Mouse (Mus musculus): ENCODE results near the gene Atxn1. TPM values are rescaled to one million over a fixed set of nuclear protein-coding genes. Genes with fewer than 3 reads are reported as not detected.

The Atxn1 gene
- polyA plus RNA-seq, 1 experiment from 2014 or later = 7.4 TPM

DNA sequence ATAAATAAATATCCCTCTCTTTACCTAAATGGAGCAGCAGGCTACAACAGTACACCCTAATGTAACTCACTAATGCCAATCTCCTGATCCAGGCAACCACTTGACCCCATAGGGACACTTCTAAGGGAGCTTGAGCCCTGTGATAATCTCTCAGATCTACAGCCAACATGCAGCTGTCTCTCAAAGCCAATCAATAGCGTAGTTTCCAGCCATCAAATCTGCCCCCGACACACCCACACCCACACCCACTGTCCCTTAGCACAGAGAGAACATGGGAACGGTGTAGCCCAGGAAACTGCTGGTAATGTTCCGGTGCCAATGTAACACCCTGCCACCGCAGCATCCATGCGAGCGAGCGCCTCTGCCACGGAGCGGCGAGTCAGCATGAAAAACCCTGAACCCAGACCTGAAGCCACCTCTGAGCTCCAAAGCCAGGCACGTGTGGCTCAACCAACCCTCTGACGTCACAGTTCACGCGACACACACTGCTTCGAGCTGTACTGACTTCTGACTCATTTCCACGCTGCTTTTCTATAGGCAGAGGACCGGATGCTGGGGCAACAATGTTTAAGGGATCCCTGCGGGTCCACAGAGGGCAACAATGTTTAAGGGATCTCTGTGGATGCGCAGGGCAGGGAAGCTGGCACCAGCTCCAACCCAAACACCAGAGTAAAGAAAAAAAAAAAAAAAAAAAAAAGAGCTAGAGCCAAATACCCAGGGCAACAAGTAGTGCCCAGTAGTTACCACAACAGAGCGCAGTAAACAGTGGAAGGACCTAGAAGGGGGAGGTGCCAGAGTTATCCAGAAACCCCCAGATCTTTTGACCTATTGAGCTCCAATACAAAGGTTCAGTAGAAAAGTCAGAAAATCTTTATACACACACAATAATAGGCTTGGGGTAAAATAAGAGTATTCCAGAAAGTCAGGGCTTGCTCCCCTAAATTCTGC is 47.5 kb downstream of the Atxn1 start:
- ATAC-seq (ENCODE audit: insufficient number of reproducible peaks, insufficient read depth, low FRiP score, low read depth) = no peak; the same call in 1 of the 2 replicates
- H3K4me1 ChIP-seq (ENCODE audit: control insufficient read depth in 2 of 2, insufficient read depth in 2 of 2, low read length in 2 of 2) = peaks cover 2 to 4% of the 10 kb centered on the region in 2 experiments; a peak in 1 of 4 replicates
- no peak overlapping the region for H3K4me3 ChIP-seq (ENCODE audit: control insufficient read depth in 1 of 2, insufficient read depth in 1 of 2, low read depth in 1 of 2, low read length in 2 of 2)
- WGBS = 87% methylated on average over 21 of the region's 21 CpGs
- H3K9ac ChIP-seq (ENCODE audit: low read length) = no peak overlapping the region
- H3K4me2 ChIP-seq (ENCODE audit: low read length) = no peak overlapping the region
- no peaks in the 10 kb centered on the region for H3K9me3 ChIP-seq (ENCODE audit: control insufficient read depth, low read length)
- H3K27ac ChIP-seq (replicated peaks in 1 of 2; ENCODE audit: control insufficient read depth in 1 of 2, insufficient read depth in 1 of 2, low read depth in 2 of 2, low read length in 2 of 2) = no peak overlapping the region
- H3K27me3 ChIP-seq (ENCODE audit: control insufficient read depth, insufficient read depth, low read length) = no peaks in the 10 kb centered on the region
- no peaks in the 10 kb centered on the region for H3K36me3 ChIP-seq (ENCODE audit: control insufficient read depth, insufficient read depth, low read length)

DNA sequence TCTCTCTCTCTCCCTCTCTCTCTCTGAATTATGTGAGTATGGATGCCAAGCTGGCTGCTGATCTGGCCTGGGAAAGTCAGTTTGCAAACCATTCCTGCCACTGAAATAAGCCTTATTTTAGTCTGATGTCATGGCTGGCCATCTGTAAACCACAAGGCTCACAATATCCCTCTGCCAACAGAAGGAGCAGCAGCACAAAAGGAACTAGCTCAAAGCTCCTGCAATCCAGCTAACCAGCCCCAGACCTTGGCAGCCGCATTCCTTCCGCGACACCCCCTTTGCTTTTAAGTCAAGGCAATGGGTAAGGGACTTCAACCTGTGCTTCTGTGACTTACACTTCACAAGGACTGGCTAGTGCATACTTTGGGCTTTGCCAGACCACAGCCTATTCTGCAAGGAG is 48.9 kb downstream of the Atxn1 start:
- ATAC-seq (ENCODE audit: insufficient number of reproducible peaks, insufficient read depth, low FRiP score, low read depth) = no peak
- Histone ChIP-seq H3K36me3 (ENCODE audit: control insufficient read depth, insufficient read depth, low read length) (no peaks in the 10 kb centered on the region), H3K4me2 (ENCODE audit: low read length) (no peak overlapping the region), H3K4me3 (ENCODE audit: control insufficient read depth in 1 of 2, insufficient read depth in 1 of 2, low read depth in 1 of 2, low read length in 2 of 2) (no peak overlapping the region), H3K27me3 (ENCODE audit: control insufficient read depth, insufficient read depth, low read length) (no peaks in the 10 kb centered on the region), H3K4me1 (ENCODE audit: control insufficient read depth in 2 of 2, insufficient read depth in 2 of 2, low read length in 2 of 2) (peaks cover 2 to 4% of the 10 kb centered on the region in 2 experiments; a peak in 1 of 4 replicates), H3K9ac (ENCODE audit: low read length) (no peak overlapping the region), H3K27ac (replicated peaks in 1 of 2; ENCODE audit: control insufficient read depth in 1 of 2, insufficient read depth in 1 of 2, low read depth in 2 of 2, low read length in 2 of 2) (no peak overlapping the region), H3K9me3 (ENCODE audit: control insufficient read depth, low read length) (no peaks in the 10 kb centered on the region)
- 93% methylated on average over 3 of the region's 3 CpGs for WGBS

DNA sequence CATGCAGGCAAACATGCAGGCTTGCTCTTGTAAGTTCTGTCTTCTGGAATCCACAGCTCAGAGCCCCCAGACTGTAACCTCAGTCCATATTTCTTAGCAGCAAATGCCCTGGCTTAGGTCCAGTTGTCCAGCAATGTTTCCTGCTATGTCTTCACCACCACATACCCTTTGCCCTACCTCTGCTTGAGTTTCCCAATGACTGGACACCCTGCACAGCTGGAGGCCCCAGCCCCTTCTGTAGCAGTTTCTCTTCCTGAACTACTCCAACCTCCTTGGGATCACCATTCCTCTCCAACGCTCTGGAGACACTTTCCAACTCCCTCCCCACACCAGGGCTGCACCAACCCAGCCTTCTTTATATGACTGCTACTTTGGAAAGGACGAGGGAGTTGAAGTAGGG is 49.8 kb downstream of the Atxn1 start:
- 76% methylated on average over 2 of the region's 2 CpGs for WGBS
- no peaks in the 10 kb centered on the region for H3K36me3 ChIP-seq (ENCODE audit: control insufficient read depth, insufficient read depth, low read length)
- H3K4me2 ChIP-seq (ENCODE audit: low read length) = no peak overlapping the region
- H3K27ac ChIP-seq (replicated peaks in 1 of 2; ENCODE audit: control insufficient read depth in 1 of 2, insufficient read depth in 1 of 2, low read depth in 2 of 2, low read length in 2 of 2) = no peak overlapping the region
- H3K9ac ChIP-seq (ENCODE audit: low read length) = no peak overlapping the region
- no peak overlapping the region for H3K4me3 ChIP-seq (ENCODE audit: control insufficient read depth in 1 of 2, insufficient read depth in 1 of 2, low read depth in 1 of 2, low read length in 2 of 2)
- peaks cover 2% of the 10 kb centered on the region in 2 experiments; a peak in 1 of 4 replicates for H3K4me1 ChIP-seq (ENCODE audit: control insufficient read depth in 2 of 2, insufficient read depth in 2 of 2, low read length in 2 of 2)
- no peaks in the 10 kb centered on the region for H3K9me3 ChIP-seq (ENCODE audit: control insufficient read depth, low read length)
- no peaks in the 10 kb centered on the region for H3K27me3 ChIP-seq (ENCODE audit: control insufficient read depth, insufficient read depth, low read length)
- ATAC-seq (ENCODE audit: insufficient number of reproducible peaks, insufficient read depth, low FRiP score, low read depth) = no peak

DNA sequence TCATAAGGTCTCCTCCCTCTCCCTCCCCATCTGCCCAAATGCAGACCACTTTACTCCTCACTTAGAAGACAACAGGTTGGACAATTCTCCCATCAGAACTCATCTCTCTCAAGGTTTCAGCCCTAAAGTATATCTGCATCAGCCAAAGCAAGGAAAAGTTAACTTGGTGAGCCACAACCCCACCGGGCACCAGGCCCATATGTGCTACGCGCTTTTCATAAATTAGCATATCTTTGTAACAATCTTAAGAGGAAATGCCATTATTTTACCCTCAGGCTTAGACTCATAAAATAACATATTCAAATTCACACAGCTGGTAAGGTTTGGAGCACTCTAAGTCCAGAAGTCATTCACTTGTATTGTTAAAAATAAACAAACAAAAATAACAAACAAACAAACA is 50.7 kb downstream of the Atxn1 start:
- no peaks in the 10 kb centered on the region for H3K36me3 ChIP-seq (ENCODE audit: control insufficient read depth, insufficient read depth, low read length)
- no peak overlapping the region for H3K9ac ChIP-seq (ENCODE audit: low read length)
- no peak overlapping the region for H3K4me2 ChIP-seq (ENCODE audit: low read length)
- no peaks in the 10 kb centered on the region for H3K9me3 ChIP-seq (ENCODE audit: control insufficient read depth, low read length)
- H3K27me3 ChIP-seq (ENCODE audit: control insufficient read depth, insufficient read depth, low read length) = no peaks in the 10 kb centered on the region
- no peak overlapping the region for H3K4me3 ChIP-seq (ENCODE audit: control insufficient read depth in 1 of 2, insufficient read depth in 1 of 2, low read depth in 1 of 2, low read length in 2 of 2)
- H3K4me1 ChIP-seq (ENCODE audit: control insufficient read depth in 2 of 2, insufficient read depth in 2 of 2, low read length in 2 of 2) = peaks cover 0 to 2% of the 10 kb centered on the region in 2 experiments; a peak in 1 of 4 replicates
- no peak overlapping the region for H3K27ac ChIP-seq (replicated peaks in 1 of 2; ENCODE audit: control insufficient read depth in 1 of 2, insufficient read depth in 1 of 2, low read depth in 2 of 2, low read length in 2 of 2)
- 95% methylated on average over 3 of the region's 3 CpGs for WGBS
- ATAC-seq (ENCODE audit: insufficient number of reproducible peaks, insufficient read depth, low FRiP score, low read depth) = no peak

DNA sequence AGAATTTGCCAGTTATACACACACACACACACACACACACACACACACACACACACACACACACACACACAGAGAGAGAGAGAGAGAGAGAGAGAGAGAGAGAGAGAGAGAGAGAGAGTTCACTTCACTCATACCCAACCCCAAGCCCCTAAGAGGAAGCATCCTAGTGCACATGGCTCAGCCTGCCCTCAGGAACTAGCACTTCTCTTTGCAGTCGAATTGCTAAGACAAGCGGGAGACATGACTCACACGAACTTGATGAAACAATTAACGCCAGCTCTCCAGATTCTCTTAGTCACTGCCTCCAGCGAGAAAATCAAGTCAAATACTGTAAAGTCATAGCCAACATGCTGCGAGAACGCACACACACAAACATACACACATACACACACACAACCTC is 53.0 kb downstream of the Atxn1 start:
- Histone ChIP-seq H3K4me3 (ENCODE audit: control insufficient read depth in 1 of 2, insufficient read depth in 1 of 2, low read depth in 1 of 2, low read length in 2 of 2) (no peak overlapping the region), H3K27me3 (ENCODE audit: control insufficient read depth, insufficient read depth, low read length) (no peaks in the 10 kb centered on the region), H3K9me3 (ENCODE audit: control insufficient read depth, low read length) (no peaks in the 10 kb centered on the region), H3K4me1 (ENCODE audit: control insufficient read depth in 2 of 2, insufficient read depth in 2 of 2, low read length in 2 of 2) (peaks cover 9 to 12% of the 10 kb centered on the region in 2 experiments), H3K36me3 (ENCODE audit: control insufficient read depth, insufficient read depth, low read length) (no peaks in the 10 kb centered on the region), H3K4me2 (ENCODE audit: low read length) (no peak overlapping the region), H3K9ac (ENCODE audit: low read length) (no peak overlapping the region), H3K27ac (replicated peaks in 1 of 2; ENCODE audit: control insufficient read depth in 1 of 2, insufficient read depth in 1 of 2, low read depth in 2 of 2, low read length in 2 of 2) (no peak overlapping the region)
- WGBS = 66% methylated on average over 7 of the region's 7 CpGs
- ATAC-seq (ENCODE audit: insufficient number of reproducible peaks, insufficient read depth, low FRiP score, low read depth) = no peak

DNA sequence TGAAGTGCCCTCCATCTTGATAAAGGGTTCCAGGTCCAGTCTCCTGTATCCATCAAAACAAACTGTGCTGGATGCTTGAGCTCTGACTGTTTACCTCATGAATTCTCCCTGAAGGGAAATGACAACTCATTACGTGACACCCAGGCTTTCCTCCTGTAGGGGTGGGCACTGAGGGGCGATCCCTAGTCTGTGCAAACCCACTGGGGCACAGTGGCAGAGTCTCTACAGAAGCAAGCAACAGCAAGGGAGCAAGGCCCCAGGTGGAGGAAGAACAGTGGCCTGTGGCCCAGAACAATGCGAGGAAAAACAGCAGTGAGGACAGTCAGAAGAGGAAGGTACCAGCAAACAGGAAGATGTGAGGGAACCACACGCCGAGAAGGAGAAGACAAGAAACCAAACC is 53.7 kb downstream of the Atxn1 start:
- H3K27ac ChIP-seq (replicated peaks in 1 of 2; ENCODE audit: control insufficient read depth in 1 of 2, insufficient read depth in 1 of 2, low read depth in 2 of 2, low read length in 2 of 2) = no peak overlapping the region
- no peak overlapping the region for H3K4me3 ChIP-seq (ENCODE audit: control insufficient read depth in 1 of 2, insufficient read depth in 1 of 2, low read depth in 1 of 2, low read length in 2 of 2)
- H3K9me3 ChIP-seq (ENCODE audit: control insufficient read depth, low read length) = no peaks in the 10 kb centered on the region
- 81% methylated on average over 5 of the region's 5 CpGs for WGBS
- ATAC-seq (ENCODE audit: insufficient number of reproducible peaks, insufficient read depth, low FRiP score, low read depth) = no peak
- H3K27me3 ChIP-seq (ENCODE audit: control insufficient read depth, insufficient read depth, low read length) = no peaks in the 10 kb centered on the region
- no peak overlapping the region for H3K9ac ChIP-seq (ENCODE audit: low read length)
- H3K4me1 ChIP-seq (ENCODE audit: control insufficient read depth in 2 of 2, insufficient read depth in 2 of 2, low read length in 2 of 2) = peaks cover 16 to 19% of the 10 kb centered on the region in 2 experiments
- no peaks in the 10 kb centered on the region for H3K36me3 ChIP-seq (ENCODE audit: control insufficient read depth, insufficient read depth, low read length)
- no peak overlapping the region for H3K4me2 ChIP-seq (ENCODE audit: low read length)

DNA sequence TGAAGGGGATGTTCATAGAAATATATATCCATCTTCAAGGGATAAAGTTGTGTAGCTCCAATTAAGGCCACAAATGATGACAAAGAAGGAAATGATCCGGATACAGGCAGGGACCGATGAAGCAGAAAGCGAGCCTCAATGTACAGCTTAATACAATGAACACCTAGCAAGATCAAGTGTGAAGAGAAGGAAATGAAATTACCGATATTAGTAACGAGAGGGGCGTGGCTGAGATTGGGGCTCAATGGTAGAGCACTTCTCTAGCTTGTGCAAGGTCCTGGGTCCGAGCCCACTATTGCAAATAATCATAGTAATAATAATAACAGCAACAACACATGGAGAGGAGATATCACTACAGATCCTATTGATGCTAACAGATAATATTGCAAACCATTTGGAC is 54.5 kb downstream of the Atxn1 start:
- H3K27ac ChIP-seq (replicated peaks in 1 of 2; ENCODE audit: control insufficient read depth in 1 of 2, insufficient read depth in 1 of 2, low read depth in 2 of 2, low read length in 2 of 2) = no peak overlapping the region
- no peaks in the 10 kb centered on the region for H3K27me3 ChIP-seq (ENCODE audit: control insufficient read depth, insufficient read depth, low read length)
- no peak for ATAC-seq (ENCODE audit: insufficient number of reproducible peaks, insufficient read depth, low FRiP score, low read depth)
- 90% methylated on average over 7 of the region's 7 CpGs for WGBS
- H3K9me3 ChIP-seq (ENCODE audit: control insufficient read depth, low read length) = no peaks in the 10 kb centered on the region
- no peak overlapping the region for H3K4me3 ChIP-seq (ENCODE audit: control insufficient read depth in 1 of 2, insufficient read depth in 1 of 2, low read depth in 1 of 2, low read length in 2 of 2)
- H3K4me1 ChIP-seq (ENCODE audit: control insufficient read depth in 2 of 2, insufficient read depth in 2 of 2, low read length in 2 of 2) = peaks cover 19 to 23% of the 10 kb centered on the region in 2 experiments
- H3K9ac ChIP-seq (ENCODE audit: low read length) = no peak overlapping the region
- H3K4me2 ChIP-seq (ENCODE audit: low read length) = no peak overlapping the region
- no peaks in the 10 kb centered on the region for H3K36me3 ChIP-seq (ENCODE audit: control insufficient read depth, insufficient read depth, low read length)
